Mouse (Mus musculus) olfactory bulb, adult 2 months (tissue): ENCODE data around the gene Rab31. TPM values are rescaled to one million over a fixed set of nuclear protein-coding genes. Genes with fewer than 3 reads are reported as not detected.

Experiments
- H3K27ac ChIP-seq: fragments of 200-500 bp; 2 replicates; pipeline ENCODE4 v1.5.1; 2012; ENCODE audit warnings: low read depth, low read length; ENCODE audit not compliant: insufficient read depth
- H3K4me1 ChIP-seq: fragments of 200-500 bp; 2 replicates; pipeline ENCODE4 v1.6.1; 2012; ENCODE audit warnings: low read length; ENCODE audit not compliant: control insufficient read depth, insufficient read depth
- H3K4me3 ChIP-seq: fragments of 200-500 bp; 2 replicates; pipeline ENCODE4 v1.5.1; 2012; ENCODE audit warnings: mild to moderate bottlenecking, low read depth, low read length, moderate library complexity; ENCODE audit not compliant: insufficient read depth
- CTCF ChIP-seq: fragments of 200-500 bp; IDR thresholded peaks from 2 replicates; pipeline ENCODE4 v1.5.1; 2012; ENCODE audit warnings: low read depth, mild to moderate bottlenecking, low read length, moderate library complexity; ENCODE audit not compliant: insufficient read depth
- POLR2A ChIP-seq: fragments of 200-500 bp; IDR thresholded peaks from 2 replicates; pipeline ENCODE4 v1.6.1; 2012; ENCODE audit warnings: mild to moderate bottlenecking, low read depth, low read length, moderate library complexity; ENCODE audit not compliant: insufficient read depth
- WGBS: fragments of 180-500 bp; shearing (Covaris S2); methylation state at CpG from one replicate; pipeline ENCODE4 v1.1.7; 2018; 5-methylcytosine and 5-hydroxymethylcytosine counted together
- polyA plus RNA-seq: library from polyadenylated mRNA; stranded (reverse); fragments of >200 nt; gene quantifications from 2 replicates; pipeline ENCODE4 v1.2.4, GENCODE M21; 2012; ENCODE audit warnings: low replicate concordance; ENCODE audit not compliant: missing spikeins, insufficient read depth, insufficient read length

The Rab31 gene
- polyA plus RNA-seq, 1 experiment = not detected

- no peak overlapping the region for H3K4me3 ChIP-seq
- TF ChIP-seq CTCF = no peak
- no peak for TF ChIP-seq POLR2A
- H3K4me1 ChIP-seq = peaks cover 12% of the 10 kb centered on the region
- H3K27ac ChIP-seq = no peak overlapping the region
Observed at GRCm38 (mm10) chr17:65785707-65786106, 13.2 kb upstream of the Rab31 start.

GRCm38 (mm10) chr17:65784610-65785140, 12.1 kb upstream of the Rab31 start:
- H3K4me3 ChIP-seq = no peak overlapping the region
- H3K27ac ChIP-seq = no peak overlapping the region
- 61% methylated on average over 8 of the region's 8 CpGs for WGBS
- TF ChIP-seq CTCF (no peak), POLR2A (no peak)
- H3K4me1 ChIP-seq = peaks cover 10% of the 10 kb centered on the region

GRCm38 (mm10) chr17:65783182-65784161, 10.9 kb upstream of the Rab31 start:
- 13% methylated on average over 131 of the region's 135 CpGs for WGBS
- TF ChIP-seq POLR2A (no peak), CTCF (no peak)
- Histone ChIP-seq H3K27ac (peak overlapping the region; percentile 39; the same call in 1 of the 2 replicates), H3K4me3 (peak overlapping the region; percentile 86), H3K4me1 (peaks cover 6% of the 10 kb centered on the region)

GRCm38 (mm10) chr17:65782551-65783141, 10.1 kb upstream of the Rab31 start, which contains the start of gene Ppp4r1:
Ppp4r1 (plus strand) TSS chr17:65782573.
- 2% methylated on average over 78 of the region's 81 CpGs for WGBS
- peaks cover 6% of the 10 kb centered on the region for H3K4me1 ChIP-seq
- H3K4me3 ChIP-seq = peak within 1 kb of the TSS; percentile 86
- TF ChIP-seq CTCF = no peak
- peak; percentile 27; the same call in 1 of the 2 replicates for TF ChIP-seq POLR2A
- H3K27ac ChIP-seq = peak within 1 kb of the TSS; percentile 63

GRCm38 (mm10) chr17:65780970-65781369, 8.4 kb upstream of the Rab31 start:
- H3K4me1 ChIP-seq = peaks cover 4% of the 10 kb centered on the region; the same call in 1 of the 2 replicates
- H3K27ac ChIP-seq = no peak overlapping the region
- H3K4me3 ChIP-seq = no peak overlapping the region
- TF ChIP-seq CTCF = no peak
- no peak for TF ChIP-seq POLR2A
- WGBS = 95% methylated on average over 2 of the region's 2 CpGs

- no peak overlapping the region for H3K4me3 ChIP-seq
- TF ChIP-seq POLR2A (no peak), CTCF (no peak)
- peaks cover 6% of the 10 kb centered on the region for H3K4me1 ChIP-seq
- WGBS = 94% methylated on average over 4 of the region's 4 CpGs
- H3K27ac ChIP-seq = no peak overlapping the region
Observed at GRCm38 (mm10) chr17:65777461-65777860, 4.9 kb upstream of the Rab31 start.

- TF ChIP-seq CTCF (no peak), POLR2A (no peak)
- H3K4me1 ChIP-seq = peaks cover 10% of the 10 kb centered on the region
- WGBS = 73% methylated on average over 1 of the region's 1 CpGs
Observed at GRCm38 (mm10) chr17:65776228-65776627, 3.7 kb upstream of the Rab31 start.

GRCm38 (mm10) chr17:65774439-65774838, 1.9 kb upstream of the Rab31 start:
- H3K4me1 ChIP-seq = peaks cover 15% of the 10 kb centered on the region
- 68% methylated on average over 7 of the region's 7 CpGs for WGBS
- no peak overlapping the region for H3K4me3 ChIP-seq
- TF ChIP-seq CTCF = no peak
- TF ChIP-seq POLR2A = no peak
- no peak overlapping the region for H3K27ac ChIP-seq

More at GRCm38 (mm10) chr17:65776228-65776627, 3.7 kb upstream of the Rab31 start:
- Histone ChIP-seq H3K27ac (no peak overlapping the region), H3K4me3 (no peak overlapping the region)
